Mouse (Mus musculus): ENCODE results near the gene Ncoa6.
A peak's percentile ranks its signal among the peaks of the same experiment; 100 is the strongest.

Gene Ncoa6

DNA sequence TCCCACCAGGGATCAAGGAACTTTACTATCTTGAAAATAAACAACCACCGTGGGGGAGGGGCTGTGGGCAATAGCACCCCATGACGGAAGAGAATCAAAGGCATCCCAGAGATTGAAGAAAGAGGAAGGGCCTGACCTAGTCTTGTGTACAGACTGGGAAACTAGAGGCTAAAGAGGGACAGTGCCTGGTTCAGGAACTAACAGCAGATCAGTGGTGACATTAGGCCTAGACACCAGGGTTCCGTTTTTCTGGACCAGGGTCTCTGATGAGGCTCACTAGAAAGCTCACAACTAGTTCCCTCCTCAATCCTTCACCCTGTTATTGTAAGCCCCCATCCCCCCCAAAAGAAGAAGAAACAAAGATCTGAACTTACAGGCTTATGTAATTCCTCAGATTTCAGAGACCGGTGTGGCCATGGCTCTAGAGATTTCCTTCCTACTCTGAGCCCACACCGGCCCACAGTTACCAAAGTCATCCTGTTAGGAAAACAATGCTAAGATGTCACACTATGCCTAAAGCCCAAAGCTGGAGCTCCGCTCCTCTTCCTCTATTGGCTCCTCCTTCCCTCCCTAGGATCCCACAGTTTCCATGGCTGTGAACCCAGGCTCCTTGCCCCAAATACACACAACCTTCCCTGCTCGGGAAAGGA is 105.9 kb downstream of the Ncoa6 start:
- no peak for DNase-seq (ENCODE audit: low spot score in 2 of 2)

DNA sequence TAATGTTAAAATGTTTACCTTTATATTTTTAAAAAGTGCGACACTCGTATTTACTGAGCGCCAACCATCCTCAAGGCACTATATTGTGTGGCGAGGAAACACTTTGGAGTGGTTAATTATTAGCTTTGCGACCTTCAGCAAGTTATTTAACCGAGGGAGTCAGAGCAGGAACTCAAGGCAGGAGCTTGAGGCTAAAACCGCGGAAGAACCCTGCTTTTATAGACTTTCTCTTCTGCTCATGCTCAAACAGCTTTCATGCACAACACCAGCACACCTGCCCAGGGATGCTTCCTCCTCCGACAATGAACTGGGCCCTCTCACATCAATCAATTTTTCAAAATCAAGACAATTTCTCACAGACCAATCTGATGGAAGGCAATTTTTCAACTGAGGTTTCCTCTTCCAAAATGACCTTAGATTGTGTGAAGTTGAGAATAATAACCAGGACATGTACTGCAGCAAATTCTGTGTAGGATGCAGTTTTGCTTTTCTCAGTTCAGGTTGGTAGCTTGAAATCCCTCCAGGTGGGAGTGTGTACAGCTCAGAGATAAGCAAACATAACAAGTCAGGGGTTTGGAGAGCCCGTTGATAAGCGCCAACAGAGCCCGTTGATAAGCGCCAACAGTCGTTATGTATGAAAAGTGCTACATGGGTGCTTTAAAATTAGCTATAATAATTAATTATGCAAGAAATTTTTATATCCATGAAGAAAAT is 115.9 kb downstream of the Ncoa6 start:
- no peak for DNase-seq (ENCODE audit: low spot score in 2 of 2)

DNA sequence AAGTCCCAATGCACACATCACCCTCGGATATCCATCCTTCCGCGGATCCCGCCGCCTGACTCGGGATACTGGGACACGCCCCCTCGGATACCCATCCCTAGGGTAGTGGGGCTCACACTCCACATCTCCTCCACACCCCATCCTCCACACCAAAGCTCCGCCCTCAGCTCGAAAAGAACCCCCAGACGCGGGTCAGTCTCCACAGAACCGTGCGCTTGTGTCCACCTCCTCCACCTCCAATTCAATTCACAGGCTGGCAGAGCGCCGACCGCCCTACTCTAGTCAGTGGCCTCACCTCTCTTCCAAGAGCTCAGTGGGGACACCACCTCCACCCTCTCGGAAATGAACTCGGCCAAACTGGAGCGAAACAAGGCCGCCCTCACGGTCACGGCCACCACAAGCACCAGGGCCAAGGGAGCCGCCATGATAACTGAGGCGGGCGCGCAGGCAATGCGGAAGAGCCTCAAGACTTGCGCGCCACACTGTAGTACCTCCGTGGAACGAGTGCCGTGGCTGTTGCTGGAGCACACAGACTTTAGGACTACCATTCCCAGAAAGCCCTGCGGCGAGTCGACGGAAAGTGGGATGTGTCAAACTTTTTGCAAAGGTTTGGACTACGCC is 116.6 kb downstream of the Ncoa6 start, which contains the start of gene Pigu:
TSS of gene Pigu (minus strand) at position 460 of the 621 bp plus-strand sequence.
- peak; percentile 87 to 91 for DNase-seq (ENCODE audit: low spot score in 2 of 2)

DNA sequence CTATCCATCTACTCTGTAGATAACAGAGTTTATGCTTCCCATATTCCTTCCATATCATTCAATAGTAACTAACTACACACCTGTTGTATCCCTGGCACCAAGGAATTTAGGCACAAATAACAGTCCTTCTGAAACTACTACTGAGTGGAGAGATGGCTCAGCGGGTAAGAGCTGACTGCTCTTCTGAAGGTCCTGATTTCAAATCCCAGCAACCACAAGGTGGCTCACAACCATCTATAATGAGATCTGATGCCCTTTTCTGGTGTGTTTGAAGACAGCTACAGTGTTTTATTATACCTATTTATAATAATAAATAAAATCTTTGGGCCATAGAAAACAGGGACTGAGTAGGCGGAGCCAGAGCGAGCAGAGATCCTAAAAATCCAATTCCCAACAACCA is 119.3 kb downstream of the Ncoa6 start:
- no peak for DNase-seq (ENCODE audit: low spot score in 2 of 2)

DNA sequence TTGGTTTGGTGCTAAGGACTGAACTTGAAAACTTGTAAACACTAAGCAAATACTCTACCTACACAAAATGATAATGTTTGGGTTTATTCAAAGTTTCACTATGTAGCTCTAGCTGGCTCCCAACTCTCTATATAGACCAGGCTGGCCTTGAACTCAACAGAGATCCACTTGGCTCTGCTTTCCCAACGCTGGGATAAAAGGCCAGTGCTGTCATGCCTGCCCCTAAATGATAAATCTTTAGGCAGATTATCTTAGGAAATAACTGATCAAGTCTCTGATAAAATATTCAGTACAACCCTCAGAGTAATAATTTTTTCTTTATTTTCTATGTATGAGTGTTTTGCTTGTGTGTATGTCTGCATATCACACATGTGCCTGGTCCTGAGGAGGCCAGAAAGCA is 127.0 kb downstream of the Ncoa6 start:
- DNase-seq (ENCODE audit: low spot score in 2 of 2): no peak
